Mouse (Mus musculus): ENCODE results near the gene Tyrobp. TPM values are rescaled to one million over a fixed set of nuclear protein-coding genes. Genes with fewer than 3 reads are reported as not detected.

Gene Tyrobp
- total RNA-seq, 1 experiment from 2014 or later: 14.9 TPM

DNA sequence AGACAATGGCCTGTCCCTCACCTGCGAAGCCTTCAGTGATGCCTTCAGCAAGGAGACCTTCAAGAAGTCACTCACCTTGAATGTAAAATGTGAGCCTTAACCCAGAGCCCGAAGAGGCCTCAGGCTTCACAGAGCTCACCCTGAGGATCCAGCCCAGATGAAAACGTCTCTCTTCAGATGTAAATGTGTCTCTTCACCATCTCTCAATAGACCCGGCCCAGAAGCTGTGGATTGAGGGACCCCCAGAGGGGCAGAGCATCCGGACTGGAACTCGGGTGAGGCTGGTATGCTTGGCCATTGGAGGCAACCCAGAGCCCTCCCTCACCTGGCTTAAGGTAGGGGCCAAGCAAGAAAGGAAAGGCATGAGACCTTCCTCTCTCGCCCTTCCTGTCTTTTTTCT, 50.0 kb downstream of the Tyrobp start:
- no peak for DNase-seq

DNA sequence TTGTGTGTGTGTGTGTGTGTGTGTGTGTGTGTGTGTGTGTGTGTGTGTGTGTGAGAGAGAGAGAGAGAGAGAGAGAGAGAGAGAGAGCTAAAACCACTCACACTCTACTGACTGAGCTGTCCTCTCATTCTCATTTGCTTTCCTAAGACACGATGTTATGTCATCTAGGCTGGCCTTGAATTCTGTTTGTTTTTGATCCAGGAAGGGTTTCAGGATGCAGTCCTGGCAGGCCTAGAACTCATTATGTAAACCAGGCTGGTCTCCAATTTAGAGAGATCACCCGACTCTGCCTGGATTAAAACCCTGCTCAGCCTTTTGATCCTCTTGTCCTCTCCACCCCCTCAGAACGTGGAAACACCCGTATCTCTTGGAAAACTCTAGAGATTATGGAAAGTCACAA, 50.4 kb downstream of the Tyrobp start:
- DNase-seq: no peak

DNA sequence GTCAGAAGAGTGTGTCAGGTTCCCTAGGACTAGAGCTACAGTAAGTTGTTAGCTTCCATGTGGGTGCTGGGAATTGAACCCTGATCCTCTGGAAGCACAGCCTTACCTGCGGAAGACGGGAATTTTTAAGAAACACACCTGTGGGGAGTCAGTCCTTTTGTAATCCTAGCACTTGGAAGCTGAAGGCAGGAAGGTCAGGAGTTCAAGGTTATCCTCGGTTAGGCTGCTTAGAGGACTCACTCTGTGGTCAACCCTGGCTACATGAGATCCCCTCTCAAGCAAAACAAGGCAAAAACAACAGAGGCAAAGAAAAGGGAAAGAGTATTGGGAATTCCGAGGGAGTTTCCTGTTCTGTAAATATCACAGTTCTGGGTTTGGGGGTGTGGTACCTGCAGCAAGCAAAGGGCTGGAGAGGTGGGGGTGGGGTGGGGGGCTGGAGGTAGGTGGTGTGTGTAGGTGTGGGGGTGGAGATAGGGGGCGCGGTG, 51.3 kb downstream of the Tyrobp start:
- no peak for DNase-seq

Other genes starting within 250 kb of the Tyrobp start
- 45.3 and 50.2 TPM in 2 replicates for gene Zfp146, start 244.0 kb upstream of the Tyrobp start, total RNA-seq (2021)
- 288 and 306 TPM in 2 replicates for gene Cox7a1, start 229.6 kb upstream of the Tyrobp start, total RNA-seq (2021)
- 624 and 670 TPM in 2 replicates for gene Capns1, start 214.9 kb upstream of the Tyrobp start, total RNA-seq (2021)
- 63.2 and 71.6 TPM in 2 replicates for gene Polr2i, start 181.8 kb upstream of the Tyrobp start, total RNA-seq (2021)
- gene Tbcb, start 181.5 kb upstream of the Tyrobp start, total RNA-seq (2021): 77.0 and 86.6 TPM in 2 replicates
- gene Ovol3, start 178.0 kb upstream of the Tyrobp start, total RNA-seq (2021): not detected in 2 replicates
- gene Thap8, start 133.7 kb upstream of the Tyrobp start, total RNA-seq (2021): 1.2 TPM in 1 of 2 replicates, not detected in the other
- gene Wdr62, start 133.3 kb upstream of the Tyrobp start, total RNA-seq (2021): 7.2 and 8.4 TPM in 2 replicates
- gene Clip3, start 122.0 kb upstream of the Tyrobp start, total RNA-seq (2021): 21.1 and 29.5 TPM in 2 replicates
- 51.6 and 59.2 TPM in 2 replicates for gene Alkbh6, start 105.0 kb upstream of the Tyrobp start, total RNA-seq (2021)
- gene Syne4, start 99.0 kb upstream of the Tyrobp start, total RNA-seq (2021): 29.0 and 41.3 TPM in 2 replicates
- 1.5 and 2.0 TPM in 2 replicates for gene E130208F15Rik, start 92.0 kb upstream of the Tyrobp start, total RNA-seq (2021)
- 13.1 and 14.1 TPM in 2 replicates for gene Sdhaf1, start 89.9 kb upstream of the Tyrobp start, total RNA-seq (2021)
- gene Lrfn3, start 51.0 kb upstream of the Tyrobp start, total RNA-seq (2021): 16.6 and 19.4 TPM in 2 replicates
- 2.6 TPM in 1 of 2 replicates, not detected in the other for gene Hcst, start 6.1 kb downstream of the Tyrobp start, total RNA-seq (2021)
- 1.2 and 2.1 TPM in 2 replicates for gene Nfkbid, start 8.0 kb downstream of the Tyrobp start, total RNA-seq (2021)
- gene Aplp1, start 31.8 kb downstream of the Tyrobp start, total RNA-seq (2021): 19.6 and 29.9 TPM in 2 replicates
- gene Kirrel2, start 43.9 kb downstream of the Tyrobp start, total RNA-seq (2021): not detected in 2 replicates
- gene Nphs1, start 44.6 kb downstream of the Tyrobp start, total RNA-seq (2021): not detected in 2 replicates
- 1.6 TPM in 1 of 2 replicates, not detected in the other for gene Prodh2, start 79.9 kb downstream of the Tyrobp start, total RNA-seq (2021)
- 5.6 and 7.4 TPM in 2 replicates for gene Arhgap33, start 121.3 kb downstream of the Tyrobp start, total RNA-seq (2021)
- gene Hspb6, start 138.4 kb downstream of the Tyrobp start, total RNA-seq (2021): 30.2 and 33.5 TPM in 2 replicates
- gene Proser3, start 138.5 kb downstream of the Tyrobp start, total RNA-seq (2021): 14.8 TPM in 2 replicates
- 56.9 and 67.6 TPM in 2 replicates for gene Lin37, start 146.1 kb downstream of the Tyrobp start, total RNA-seq (2021)
- gene U2af1l4, start 149.5 kb downstream of the Tyrobp start, total RNA-seq (2021): 71.9 and 81.8 TPM in 2 replicates
- gene Gm49396, start 149.6 kb downstream of the Tyrobp start, total RNA-seq (2021): 6.3 and 8.0 TPM in 2 replicates
- gene Psenen, start 149.9 kb downstream of the Tyrobp start, total RNA-seq (2021): 148 and 160 TPM in 2 replicates
- 4.4 and 6.7 TPM in 2 replicates for gene Igflr1, start 151.7 kb downstream of the Tyrobp start, total RNA-seq (2021)
- 60.7 and 73.7 TPM in 2 replicates for gene Kmt2b, start 175.0 kb downstream of the Tyrobp start, total RNA-seq (2021)
- 0.33 and 0.71 TPM in 2 replicates for gene Zbtb32, start 185.1 kb downstream of the Tyrobp start, total RNA-seq (2021)
- gene Upk1a, start 199.1 kb downstream of the Tyrobp start, total RNA-seq (2021): 0.36 TPM in 1 of 2 replicates, not detected in the other
- gene Cox6b1, start 212.4 kb downstream of the Tyrobp start, total RNA-seq (2021): 1,003 and 1,219 TPM in 2 replicates
- gene Etv2, start 222.1 kb downstream of the Tyrobp start, total RNA-seq (2021): not detected in 2 replicates
- gene Rbm42, start 236.6 kb downstream of the Tyrobp start, total RNA-seq (2021): 78.4 and 87.5 TPM in 2 replicates

All from adrenal gland, postnatal 25 days (tissue).